Mouse (Mus musculus) heart, adult 11 months (tissue): Measurements from ENCODE around the gene Disc1.
A peak's percentile ranks its signal among the peaks of the same experiment; 100 is the strongest.

ENCODE experiments used
- DNase-seq: peaks from one replicate; pipeline ENCODE4 v3.0.0; 2022

Gene Disc1

DNA sequence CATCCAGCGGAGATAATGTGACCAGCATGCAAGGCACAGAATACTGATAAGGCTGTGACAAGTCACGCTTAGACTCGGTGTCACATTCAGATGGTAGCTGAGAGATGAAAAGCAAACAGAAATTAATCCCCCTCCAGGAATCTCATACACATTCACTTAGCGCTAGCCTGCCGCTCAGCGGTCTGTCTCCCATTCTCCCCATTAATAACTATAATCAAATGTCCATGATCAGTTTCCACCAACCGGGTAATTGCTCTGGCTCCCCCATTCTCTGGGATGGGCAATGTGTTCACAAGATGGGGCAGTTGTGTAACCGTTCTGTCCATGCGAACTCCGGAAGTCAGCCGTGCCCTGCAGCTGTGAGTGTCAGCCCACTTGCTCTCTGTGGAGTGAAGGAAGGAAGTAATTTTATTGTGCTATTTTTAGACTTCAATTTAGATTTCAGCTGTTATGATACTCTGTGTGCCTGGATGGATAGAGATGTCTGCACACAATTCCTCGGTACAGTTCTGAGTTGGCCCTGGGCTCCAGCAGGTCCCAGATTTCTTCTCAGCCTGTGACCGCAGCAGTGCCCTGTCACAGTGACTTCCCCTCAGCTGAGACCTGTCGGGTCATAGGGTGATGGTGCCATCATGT lies 173.1 kb downstream of the Disc1 start:
- DNase-seq: peak; percentile 99

- no peak for DNase-seq
Measured at GRCm38 (mm10) chr8:125230526-125231131, 176.6 kb downstream of the Disc1 start.

GRCm38 (mm10) chr8:125232724-125233123 lies 178.7 kb downstream of the Disc1 start:
- DNase-seq: no peak

- peak; percentile 96 for DNase-seq
Measured at GRCm38 (mm10) chr8:125235898-125236835, 182.2 kb downstream of the Disc1 start.

- DNase-seq: no peak
Measured at GRCm38 (mm10) chr8:125240763-125241162, 186.8 kb downstream of the Disc1 start.

GRCm38 (mm10) chr8:125242382-125242781 lies 188.4 kb downstream of the Disc1 start:
- no peak for DNase-seq

GRCm38 (mm10) chr8:125242921-125243320 lies 188.9 kb downstream of the Disc1 start:
- no peak for DNase-seq

- DNase-seq: no peak
Measured at GRCm38 (mm10) chr8:125246737-125247292, 192.8 kb downstream of the Disc1 start.

- DNase-seq: no peak
Measured at GRCm38 (mm10) chr8:125247349-125247748, 193.4 kb downstream of the Disc1 start.

DNA sequence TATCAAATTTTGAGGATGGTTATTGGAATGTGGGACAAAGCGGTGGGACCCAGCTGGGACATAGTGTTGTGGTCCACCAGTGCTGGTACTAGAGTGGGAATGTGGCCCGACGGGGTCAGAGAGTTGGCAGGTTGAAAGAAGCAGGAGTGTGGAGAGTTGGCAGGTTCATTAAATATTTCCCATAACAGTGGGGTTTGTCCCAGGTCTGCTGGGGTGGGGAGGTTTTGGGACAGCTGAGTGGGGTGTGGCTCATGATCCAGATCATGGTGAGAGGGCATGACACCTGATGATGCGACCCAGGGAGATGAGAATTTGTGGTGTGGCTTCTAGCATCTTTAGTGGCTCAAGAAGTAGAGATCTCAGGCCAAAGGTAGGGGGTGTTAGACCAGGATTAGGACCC lies 199.0 kb downstream of the Disc1 start:
- peak; percentile 88 for DNase-seq

DNA sequence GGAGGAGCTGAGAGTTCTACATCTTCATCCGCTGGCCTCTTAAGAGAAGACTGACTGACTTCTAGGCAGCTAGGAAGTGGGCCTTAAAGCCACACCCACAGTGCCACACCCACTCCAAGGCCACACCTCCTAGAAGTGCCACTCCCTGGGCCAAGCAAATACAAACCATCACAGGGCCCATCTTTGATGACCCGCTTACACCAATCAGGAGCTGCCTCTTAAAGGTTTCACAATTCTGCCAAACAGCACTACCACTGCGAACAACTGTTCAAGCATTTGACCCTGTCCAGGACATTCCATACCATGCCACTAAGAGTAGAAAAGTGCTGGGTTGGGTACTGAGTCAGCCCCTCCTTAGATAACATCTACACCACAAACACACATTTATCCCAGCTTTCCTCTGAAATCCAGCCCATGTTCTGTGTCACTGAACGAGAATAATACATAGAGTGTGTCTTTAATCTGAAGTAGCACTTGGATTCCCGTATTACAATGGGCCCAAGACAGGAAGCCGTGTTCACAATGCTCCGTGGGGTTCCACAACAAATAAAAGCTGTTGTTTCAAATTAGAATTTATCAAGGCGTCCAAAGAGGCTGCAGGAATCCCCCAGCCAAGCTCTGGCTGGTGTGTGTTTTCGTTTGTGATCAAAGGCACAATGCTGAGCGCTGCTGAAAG lies 199.6 kb downstream of the Disc1 start:
- DNase-seq: peak; percentile 91

DNA sequence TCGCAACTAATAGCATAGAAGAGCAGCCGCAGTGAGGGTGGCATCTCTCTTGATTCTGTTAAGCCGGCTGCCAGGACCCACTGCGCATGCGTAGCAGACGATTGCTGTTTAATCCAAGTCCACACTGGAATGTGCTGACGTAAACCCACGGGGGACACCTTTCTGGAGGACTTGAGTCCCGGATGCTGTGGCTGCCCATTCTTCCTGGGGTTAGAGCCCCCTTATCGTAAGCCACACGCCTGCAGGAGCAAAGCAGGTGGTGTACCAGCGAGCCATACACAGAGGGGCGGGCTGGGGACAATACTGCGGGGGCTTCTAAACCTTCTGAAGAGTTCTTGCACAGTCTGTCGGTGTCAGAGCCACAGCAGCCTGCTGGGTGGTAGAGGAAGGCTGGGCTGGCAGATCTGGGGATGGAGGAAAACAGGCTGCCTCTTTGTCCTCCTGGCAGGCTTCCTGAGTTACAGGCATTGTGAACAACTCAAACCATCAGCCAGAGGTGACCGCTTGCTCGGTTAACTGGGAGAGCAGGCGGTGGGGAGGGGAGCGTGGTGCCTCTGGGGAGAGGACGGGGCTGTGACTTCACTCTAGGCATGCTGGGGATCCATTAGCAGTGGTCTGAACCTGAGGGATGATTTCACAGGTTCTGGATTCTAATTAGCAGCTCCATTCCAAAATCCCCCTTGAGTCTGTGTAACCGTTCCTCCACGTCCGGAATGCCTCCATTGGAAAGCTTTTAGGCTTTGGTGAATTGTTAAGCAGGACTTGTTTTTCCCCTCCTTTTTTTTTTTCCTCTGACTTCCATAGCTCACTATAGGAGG lies 200.4 kb downstream of the Disc1 start:
- DNase-seq: peak; percentile 98

DNA sequence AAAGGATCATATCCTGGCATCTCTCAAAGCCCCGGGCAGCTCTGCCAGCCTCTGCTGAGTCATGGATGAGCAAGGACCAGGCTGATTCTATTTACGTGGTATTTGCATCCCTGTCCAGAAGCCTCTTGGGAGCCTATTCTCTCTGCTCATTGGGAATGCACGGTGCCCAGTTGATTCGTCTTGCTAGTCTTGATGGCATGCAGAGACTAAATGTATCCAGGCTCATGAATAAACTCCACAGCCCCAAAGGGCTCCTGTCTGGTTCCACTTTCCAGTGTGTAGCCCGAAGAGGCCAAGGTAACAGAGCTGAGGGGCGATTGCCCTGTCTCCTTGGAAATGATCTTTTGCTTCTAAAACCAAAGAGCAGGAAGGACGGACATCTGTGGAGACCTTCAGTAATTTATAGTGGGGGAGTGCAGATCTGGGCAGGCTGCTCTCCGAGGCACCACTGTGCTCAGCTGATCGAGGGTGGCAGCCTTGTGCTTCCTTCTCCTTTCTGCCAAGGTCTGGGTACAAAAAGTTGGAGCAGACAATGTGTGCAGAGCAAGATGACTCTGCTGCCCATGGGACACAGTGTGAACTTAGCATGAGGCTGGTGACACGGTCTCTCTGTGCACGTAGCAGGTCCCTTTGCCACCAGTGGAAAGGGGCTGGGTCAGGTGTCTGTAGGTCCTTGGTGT lies 201.2 kb downstream of the Disc1 start:
- peak; percentile 90 for DNase-seq

DNA sequence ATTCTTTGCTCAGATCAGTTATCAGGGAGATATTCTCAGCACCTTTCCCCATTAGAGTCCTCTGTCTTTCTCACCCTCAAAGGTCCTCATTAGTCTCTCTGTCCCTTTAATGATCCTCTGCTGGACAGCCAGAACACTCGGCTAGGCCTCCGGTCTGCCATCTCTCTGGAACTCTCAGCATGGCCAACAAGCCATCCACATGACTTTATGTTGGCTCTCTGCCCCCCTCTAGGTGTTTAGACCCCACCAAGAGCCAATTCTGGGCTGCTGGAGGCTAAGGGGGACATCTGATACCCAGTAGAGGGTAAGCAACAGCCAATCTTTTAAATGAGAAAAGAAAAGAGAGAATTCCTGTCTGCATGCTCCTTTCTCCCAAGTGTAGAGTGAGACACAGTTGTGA lies 203.7 kb downstream of the Disc1 start:
- peak; percentile 95 for DNase-seq

DNA sequence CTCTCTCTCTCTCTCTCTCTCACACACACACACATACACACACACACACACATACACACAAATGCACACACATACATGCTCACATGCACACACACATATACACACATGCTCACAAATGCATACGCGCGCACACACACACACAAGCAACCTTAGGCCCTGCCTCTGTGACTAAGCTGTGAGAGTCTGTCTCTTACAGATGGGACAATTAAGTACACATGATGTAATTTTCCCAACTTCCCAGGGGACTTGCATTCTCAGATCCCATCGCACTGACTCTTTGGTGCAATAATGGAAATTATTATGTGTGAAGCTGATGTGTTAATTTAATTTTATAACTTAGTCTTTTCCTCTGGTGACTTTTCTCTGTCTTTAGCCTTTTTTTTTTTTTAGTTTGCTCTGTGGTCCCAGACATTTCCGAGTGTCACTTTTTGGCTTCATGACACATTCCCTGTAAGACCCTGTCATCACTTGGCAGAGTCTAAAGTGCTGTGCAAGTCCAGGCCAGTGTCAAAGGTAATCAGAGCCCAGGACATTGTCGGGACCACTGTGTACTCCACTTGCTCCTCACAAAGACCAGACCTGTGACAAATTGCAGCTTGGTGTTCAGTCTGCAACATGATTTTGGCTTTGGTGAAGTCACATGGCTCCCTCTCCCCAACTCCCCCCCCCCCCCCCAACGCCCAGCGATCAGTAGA lies 205.0 kb downstream of the Disc1 start:
- DNase-seq: peak; percentile 96

- DNase-seq: no peak
Measured at GRCm38 (mm10) chr8:125268181-125268705, 214.2 kb downstream of the Disc1 start.

DNA sequence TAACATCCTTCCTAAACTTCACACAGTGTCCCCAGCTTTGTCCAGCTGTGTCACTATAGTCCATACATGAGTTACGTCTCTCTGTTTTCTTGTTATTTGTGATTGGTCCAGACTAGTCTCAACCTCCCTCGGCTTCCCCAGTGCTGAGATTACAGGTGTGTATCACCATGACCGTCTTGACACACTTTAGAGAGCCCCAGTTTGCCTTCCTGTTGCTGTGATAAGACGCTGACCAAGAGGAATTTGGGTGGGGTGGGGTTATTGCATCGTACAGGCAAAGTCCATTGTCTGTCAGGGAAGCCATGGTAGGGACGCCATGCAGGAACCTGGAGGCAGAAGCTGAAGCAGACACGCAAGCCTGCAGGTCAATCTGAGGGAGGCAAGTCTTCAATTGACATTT lies 216.3 kb downstream of the Disc1 start:
- peak; percentile 77 for DNase-seq

GRCm38 (mm10) chr8:125271357-125271756 lies 217.4 kb downstream of the Disc1 start:
- DNase-seq: no peak

DNA sequence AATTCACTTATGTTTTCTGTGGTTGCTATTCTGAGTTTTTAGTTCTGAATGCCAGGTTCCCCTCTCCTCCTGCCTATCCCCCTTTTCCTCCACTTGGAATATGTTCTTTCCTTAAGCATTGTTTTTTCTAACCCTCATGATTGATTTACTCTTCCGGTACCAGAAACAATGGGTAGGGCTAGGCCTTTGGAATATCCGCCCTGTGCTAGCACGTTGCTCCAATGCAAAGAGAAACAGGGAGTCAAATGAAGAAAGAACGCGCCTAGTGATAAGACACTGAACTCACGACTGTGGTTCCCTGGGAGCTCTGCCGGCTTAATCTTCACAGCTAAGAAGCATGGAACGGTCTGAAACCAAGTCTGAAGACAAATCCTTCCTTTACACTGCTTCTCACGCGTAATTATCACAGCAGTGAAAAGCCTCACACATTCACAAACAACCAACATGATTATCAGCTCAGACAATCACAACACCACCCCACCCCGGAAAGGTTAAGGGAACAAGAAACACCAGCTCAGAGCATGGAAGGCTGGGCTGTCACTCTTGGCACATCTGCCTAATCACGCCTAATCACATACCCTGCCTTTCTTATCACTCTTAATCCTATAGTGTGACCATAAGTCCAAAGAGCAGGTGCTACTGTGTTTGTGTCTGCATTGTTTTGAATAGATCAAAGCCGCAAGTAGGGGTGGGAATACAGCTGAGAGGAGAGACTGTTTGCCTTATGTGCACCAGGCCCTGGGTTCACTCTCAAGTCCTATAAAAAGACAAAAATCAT lies 218.3 kb downstream of the Disc1 start:
- peak; percentile 88 for DNase-seq
